Mouse (Mus musculus) layer of hippocampus, adult 2 months (tissue): ENCODE measurements around the gene Gm17428. TPM values are rescaled to one million over a fixed set of nuclear protein-coding genes. Genes with fewer than 3 reads are reported as not detected.
"Not testable (repeated sequence)": the region's sequence is repeated elsewhere in the genome, so short reads cannot be mapped to it uniquely, and the experiment has no call there.

Source experiments
- DNase-seq, 2 experiments: peaks; one replicate each; pipeline ENCODE4 v3.0.0; 2022; ENCODE audit warnings: low spot score in 2 of 2
- H3K27ac ChIP-seq: fragments of 200-600 bp; 2 replicates; pipeline ENCODE4 v1.8.1; 2022
- H3K4me3 ChIP-seq: fragments of 200-600 bp; 2 replicates; pipeline ENCODE4 v1.8.1; 2022; ENCODE audit warnings: mild to moderate bottlenecking
- CTCF ChIP-seq: fragments of 200-600 bp; conservative IDR thresholded peaks from 2 replicates; pipeline ENCODE4 v1.8.1; 2022; ENCODE audit warnings: antibody characterized with exemption, mild to moderate bottlenecking, moderate library complexity
- total RNA-seq, 2 experiments: library from RNA; stranded (reverse); gene quantifications; 2 replicates each; pipeline ENCODE4 v1.2.3; 2021

The Gm17428 gene
- total RNA-seq, 2 experiments from 2014 or later = not detected

DNA sequence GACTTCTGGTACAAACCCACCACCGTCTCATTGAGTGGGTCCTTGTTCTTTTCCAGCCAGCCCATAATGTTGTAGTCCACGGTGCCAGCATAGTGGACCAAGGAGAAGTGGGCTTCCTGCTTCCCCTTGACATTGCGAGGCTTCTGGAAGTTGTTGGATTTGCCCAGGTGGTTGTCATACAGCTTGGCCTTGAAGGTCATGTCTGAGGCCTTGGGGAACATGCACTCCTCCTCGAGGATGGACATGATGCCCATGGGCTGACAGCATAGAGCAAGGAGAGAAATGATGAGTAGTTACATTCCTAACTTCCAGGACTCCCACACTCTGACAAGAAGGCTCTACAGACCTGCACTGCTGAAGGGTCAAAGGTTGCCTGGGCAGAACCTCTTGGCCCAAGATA, 18.2 kb upstream of the Gm17428 start:
- no peak for TF ChIP-seq CTCF
- no peak overlapping the region for H3K27ac ChIP-seq
- DNase-seq = no peak
- H3K4me3 ChIP-seq = no peak overlapping the region

DNA sequence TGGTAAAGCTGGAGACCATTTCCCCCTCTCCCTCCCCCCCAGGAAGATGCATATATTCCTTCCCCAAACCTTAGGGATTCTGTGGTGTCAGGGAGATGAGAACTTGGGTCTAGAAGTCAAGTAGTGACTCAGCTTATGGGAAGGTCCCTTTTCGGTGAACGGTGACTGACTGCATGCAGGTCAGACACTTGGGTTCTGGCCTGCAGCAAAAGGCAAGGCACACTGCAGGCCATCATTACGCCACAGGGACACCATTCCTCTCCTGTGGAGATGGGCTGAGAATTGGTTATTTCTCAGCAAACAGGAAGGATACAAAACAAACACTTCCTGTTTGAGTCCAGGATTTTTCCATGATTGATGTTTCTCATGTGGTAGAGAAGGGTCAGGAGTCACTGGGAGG, 17.5 kb upstream of the Gm17428 start:
- no peak for DNase-seq
- no peak overlapping the region for H3K4me3 ChIP-seq
- no peak overlapping the region for H3K27ac ChIP-seq
- TF ChIP-seq CTCF = no peak

DNA sequence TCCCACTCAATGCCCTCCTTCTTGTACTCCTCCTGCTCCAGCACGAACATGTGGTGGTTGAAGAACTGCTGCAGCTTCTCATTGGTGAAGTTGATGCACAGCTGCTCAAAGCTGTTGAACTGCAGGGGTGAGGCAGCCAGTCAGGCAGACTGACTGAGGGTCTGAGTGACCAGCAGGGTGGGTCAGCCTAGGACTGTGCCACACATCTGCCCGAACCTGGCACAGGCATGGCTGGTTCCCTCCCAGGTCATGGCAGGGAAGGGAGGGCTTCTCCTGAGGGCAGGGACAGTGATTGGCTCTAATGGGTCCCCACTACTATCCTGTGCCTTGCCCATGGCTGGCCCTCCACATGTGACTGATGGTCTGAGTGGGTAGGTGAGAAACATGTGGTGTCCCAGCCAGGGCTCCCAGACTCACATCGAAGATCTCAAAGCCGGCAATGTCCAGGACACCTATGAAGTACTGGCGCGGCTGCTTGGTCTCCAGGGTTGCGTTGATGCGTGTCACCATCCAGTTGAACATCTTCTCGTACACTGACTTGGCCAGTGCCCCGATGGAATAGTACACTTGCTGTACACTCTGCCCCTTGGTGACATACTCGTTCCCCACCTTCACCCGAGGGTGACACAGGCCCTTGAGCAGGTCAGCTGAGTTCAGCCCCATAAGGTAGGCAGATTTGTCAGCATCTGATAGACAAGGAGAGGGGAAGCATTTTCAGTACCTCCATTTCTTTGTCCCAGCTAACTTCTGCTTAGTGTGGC, 16.7 kb upstream of the Gm17428 start:
- H3K27ac ChIP-seq, H3K4me3 ChIP-seq, DNase-seq: not testable (repeated sequence)

DNA sequence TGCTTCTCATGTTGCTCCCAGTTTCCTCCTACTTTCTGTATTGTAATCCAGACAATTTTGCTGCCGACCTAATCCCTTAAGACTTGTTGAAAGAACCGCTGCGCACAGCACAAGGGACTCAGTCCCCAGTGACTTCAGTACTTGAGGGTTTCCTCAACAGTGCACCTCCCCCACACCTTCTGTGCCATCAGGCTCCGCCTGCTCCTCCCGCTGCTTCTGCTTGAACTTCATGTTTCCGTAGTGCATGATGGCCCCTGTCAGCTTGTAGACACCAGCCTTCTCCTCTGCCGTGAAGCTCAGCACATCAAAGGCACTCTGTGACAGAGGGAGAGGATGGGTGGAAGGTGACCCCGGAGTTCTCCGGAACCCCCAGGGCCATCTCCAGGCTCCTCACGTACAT, 16.0 kb upstream of the Gm17428 start:
- DNase-seq = peak; percentile 69 to 73
- no peak for TF ChIP-seq CTCF
- Histone ChIP-seq H3K27ac (no peak overlapping the region), H3K4me3 (no peak overlapping the region)

DNA sequence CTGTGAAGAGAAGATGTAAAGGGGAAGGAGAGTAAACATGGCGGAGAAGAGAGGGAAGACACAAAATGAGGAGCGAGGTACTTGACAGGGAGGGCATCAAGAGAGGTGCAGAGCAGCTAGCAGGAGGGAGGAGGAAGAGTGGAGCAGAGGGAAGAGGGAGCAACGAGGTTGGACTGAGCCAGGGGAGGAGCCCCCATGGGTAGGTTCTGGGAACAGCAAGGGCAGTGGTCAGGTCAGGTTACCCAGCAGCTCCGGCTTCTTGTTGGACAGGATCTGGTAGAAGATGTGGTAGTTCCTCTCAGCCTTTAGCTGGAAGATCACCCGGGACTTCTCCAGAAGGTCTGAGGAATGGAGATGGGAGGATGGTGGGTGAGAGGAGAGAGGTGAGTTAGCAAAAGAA, 15.2 kb upstream of the Gm17428 start:
- Histone ChIP-seq H3K4me3 (no peak overlapping the region), H3K27ac (no peak overlapping the region)
- no peak for DNase-seq
- TF ChIP-seq CTCF = no peak

DNA sequence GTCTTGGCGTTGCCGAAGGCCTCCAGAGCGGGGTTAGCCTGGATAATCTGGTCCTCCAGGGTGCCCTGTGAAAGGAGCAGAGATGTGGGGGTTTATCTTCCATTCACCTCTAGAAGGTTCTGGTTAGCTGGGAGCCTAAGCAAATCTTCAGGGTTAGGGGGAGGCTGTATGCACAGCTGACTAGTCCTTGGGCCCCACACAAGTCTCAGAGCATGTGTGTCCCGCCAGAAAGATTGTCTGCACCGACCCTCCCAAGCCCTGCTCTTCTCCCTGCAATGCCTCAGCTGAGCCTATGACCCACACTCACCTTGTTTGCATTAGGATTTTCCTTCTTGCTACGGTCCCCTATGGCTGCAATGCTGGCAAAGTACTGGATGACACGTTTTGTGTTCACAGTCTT, 14.0 kb upstream of the Gm17428 start:
- no peak for DNase-seq
- Histone ChIP-seq H3K4me3 (no peak overlapping the region), H3K27ac (no peak overlapping the region)
- TF ChIP-seq CTCF = no peak

DNA sequence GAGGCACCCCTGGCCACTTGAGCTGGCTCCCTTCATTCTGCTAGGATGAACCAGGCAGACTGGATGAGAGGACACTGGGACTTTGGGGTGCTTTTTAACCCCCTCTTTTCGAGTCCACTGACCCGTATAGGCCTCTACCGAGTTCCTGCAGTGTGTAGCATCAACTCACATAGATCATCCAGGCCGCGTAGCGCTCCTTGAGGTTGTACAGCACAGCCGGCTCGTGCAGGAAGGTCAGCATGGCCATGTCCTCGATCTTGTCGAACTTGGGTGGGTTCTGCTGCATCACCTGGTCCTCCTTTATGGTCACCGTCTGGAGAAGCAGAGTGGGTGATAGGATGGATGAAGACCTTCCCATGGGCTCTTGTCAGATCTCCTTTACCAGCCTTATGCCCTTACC, 13.0 kb upstream of the Gm17428 start:
- no peak overlapping the region for H3K27ac ChIP-seq
- TF ChIP-seq CTCF = no peak
- no peak overlapping the region for H3K4me3 ChIP-seq
- DNase-seq = no peak

DNA sequence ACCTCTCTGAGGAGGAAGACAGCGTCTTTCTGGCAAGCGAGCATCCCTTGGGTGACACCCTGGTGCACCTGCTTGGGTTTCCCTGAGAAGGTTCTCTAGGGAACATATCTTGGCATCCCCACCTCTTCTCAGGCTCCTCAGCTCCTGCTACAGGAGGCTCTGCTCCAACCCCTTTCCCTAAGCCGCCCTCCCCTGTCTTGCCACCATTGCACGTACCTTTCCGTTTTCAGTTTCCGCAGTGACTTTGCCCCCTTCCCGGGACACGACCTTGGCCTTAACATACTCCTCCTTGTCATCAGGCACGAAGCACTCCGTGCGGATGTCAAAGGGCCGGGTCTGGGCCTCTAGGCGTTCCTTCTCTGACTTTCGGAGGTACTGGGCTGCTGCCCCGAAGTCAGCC, 11.7 kb upstream of the Gm17428 start:
- Histone ChIP-seq H3K4me3 (no peak overlapping the region), H3K27ac (no peak overlapping the region)
- no peak for DNase-seq
- no peak for TF ChIP-seq CTCF

DNA sequence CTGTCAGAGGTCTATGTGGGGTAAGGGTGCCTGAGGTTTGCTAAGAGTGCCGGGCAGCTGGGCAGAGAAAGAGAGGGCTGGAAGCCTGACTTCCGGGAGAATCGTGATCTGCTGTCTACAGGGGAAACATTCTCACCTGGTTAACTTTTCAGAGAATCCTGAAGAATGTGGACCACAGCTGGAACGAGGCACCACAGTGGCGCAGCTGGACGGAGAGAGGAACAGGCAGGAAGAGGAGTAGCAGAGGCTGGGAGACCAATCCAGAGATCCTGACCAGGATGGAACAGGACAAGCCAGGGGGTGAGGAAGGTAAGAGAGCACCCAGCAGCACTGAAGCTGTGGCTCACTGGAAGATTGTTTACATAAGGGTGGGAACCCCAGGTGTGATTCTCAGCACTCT, 11.1 kb upstream of the Gm17428 start:
- Histone ChIP-seq H3K4me3 (no peak overlapping the region), H3K27ac (no peak overlapping the region)
- TF ChIP-seq CTCF = no peak
- DNase-seq = no peak

DNA sequence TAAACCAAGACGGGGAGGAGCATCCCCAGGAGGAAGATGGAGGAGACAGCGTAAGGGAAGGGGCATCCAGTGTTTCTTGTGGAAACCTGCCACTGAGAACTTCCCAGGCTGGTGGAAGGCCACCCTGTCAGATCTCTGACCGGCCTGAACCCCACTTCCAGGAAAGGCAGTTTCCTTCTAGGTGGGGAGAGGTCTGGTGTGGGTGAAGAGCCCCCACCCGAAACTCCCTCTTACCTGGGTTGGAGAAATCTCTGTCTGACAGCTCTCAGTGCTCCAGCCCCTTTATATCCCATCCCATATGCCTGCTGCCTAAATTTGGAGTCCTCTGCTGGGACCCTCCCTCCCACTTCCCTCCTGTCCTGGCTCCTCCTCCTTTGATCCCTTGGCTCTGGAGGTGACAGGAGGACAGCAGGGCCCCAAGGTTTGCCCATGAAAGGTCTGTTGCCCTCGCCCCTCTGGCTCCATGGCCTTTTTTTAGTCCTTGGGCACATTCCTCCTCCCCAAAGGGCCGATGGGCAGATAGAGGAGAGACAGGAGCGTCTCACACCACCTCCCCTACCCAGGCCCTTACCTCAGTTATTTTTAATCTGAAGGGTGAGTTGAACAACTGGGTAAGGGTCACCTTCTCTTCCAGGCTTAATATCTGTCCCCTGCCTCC, 10.3 kb upstream of the Gm17428 start, which contains the start of gene Myh6:
Myh6 (minus strand) TSS at position 608 of the 658 bp plus-strand sequence.
- no peak for DNase-seq
- TF ChIP-seq CTCF = no peak
- no peak within 1 kb of the TSS for H3K4me3 ChIP-seq
- H3K27ac ChIP-seq = no peak within 1 kb of the TSS

DNA sequence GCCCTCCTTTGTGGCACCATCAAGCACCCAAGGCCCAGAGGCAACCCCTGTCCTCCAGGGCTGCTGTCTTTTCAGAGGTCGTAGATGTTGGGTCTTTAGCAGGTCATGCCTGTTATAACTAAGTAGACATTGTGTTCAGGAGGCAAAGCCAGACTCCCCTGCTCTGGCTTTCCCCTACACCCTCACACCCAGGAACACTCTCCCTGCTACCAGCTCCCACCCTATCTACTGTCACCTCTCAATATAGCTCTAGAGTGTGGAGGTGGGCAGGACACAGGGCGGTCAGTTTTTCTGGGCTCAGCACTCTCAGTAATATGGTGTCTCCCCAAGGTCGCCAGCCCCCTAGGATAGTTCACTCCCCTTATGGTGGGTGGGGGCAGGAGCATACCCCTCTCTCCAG, 8.9 kb upstream of the Gm17428 start:
- no peak for DNase-seq
- no peak for TF ChIP-seq CTCF
- no peak overlapping the region for H3K4me3 ChIP-seq
- H3K27ac ChIP-seq = no peak overlapping the region

DNA sequence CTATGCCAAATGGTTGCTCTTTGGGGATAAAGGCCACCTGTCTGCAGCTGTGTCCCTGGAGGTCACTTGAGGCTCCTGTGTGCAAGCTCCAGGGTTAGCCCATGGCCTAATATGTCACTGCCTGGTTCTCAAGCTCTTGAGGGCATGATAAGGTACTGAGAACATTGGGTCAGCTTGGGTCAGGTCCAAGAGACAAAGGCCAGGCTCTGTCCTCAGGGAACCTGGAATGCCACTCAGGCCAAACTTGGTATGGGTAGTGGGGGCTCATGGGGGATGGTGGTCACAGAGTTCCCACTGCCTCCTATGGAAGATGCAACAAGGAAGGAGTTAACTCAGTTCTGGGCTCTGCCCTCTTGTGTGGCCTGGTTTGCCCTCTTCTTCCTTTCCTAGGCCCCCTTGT, 8.4 kb upstream of the Gm17428 start:
- Histone ChIP-seq H3K4me3 (no peak overlapping the region), H3K27ac (no peak overlapping the region)
- no peak for DNase-seq
- no peak for TF ChIP-seq CTCF

DNA sequence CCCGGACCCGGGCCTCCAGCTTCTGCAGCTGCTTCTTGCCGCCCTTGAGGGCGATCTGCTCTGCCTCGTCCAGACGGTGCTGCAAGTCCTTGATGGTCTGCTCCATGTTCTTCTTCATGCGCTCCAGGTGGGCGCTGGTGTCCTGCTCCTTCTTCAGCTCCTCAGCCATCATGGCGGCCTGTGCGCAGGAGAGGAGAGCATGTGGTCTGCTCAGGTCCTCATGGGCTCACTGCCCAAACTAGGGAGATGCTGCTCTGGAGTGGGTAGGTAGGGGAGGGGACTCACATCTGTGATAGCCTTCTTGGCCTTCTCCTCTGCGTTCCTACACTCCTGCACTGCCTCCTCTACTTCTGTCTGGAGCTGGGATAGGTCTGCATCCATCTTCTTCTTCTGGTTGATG, 3.9 kb upstream of the Gm17428 start:
- DNase-seq, H3K27ac ChIP-seq, H3K4me3 ChIP-seq: not testable (repeated sequence)
